Mouse (Mus musculus) ES-E14 (cell line): ENCODE measurements around the gene Ksr2.

Experiments used
- CHD2 ChIP-seq: IDR thresholded peaks from 2 replicates; pipeline ENCODE4 v1.6.1; 2014; ENCODE audit warnings: mild to moderate bottlenecking, low read depth, low read length, inconsistent platforms
- HCFC1 ChIP-seq: IDR thresholded peaks from 2 replicates; pipeline ENCODE4 v1.6.1; 2012; ENCODE audit warnings: low read length, inconsistent platforms, borderline replicate concordance; ENCODE audit not compliant: insufficient read depth
- MAFK ChIP-seq: IDR thresholded peaks from 2 replicates; pipeline ENCODE4 v1.6.1; 2014; ENCODE audit warnings: mild to moderate bottlenecking, low read depth, low read length, inconsistent platforms; ENCODE audit not compliant: insufficient read depth
- ZC3H11A ChIP-seq: IDR thresholded peaks from 2 replicates; pipeline ENCODE4 v1.6.1; 2012; ENCODE audit warnings: low read depth, mild to moderate bottlenecking, inconsistent platforms, low read length, borderline replicate concordance
- ZNF384 ChIP-seq: IDR thresholded peaks from 2 replicates; pipeline ENCODE4 v1.6.1; 2012; ENCODE audit warnings: low read depth, low read length, inconsistent platforms

DNA sequence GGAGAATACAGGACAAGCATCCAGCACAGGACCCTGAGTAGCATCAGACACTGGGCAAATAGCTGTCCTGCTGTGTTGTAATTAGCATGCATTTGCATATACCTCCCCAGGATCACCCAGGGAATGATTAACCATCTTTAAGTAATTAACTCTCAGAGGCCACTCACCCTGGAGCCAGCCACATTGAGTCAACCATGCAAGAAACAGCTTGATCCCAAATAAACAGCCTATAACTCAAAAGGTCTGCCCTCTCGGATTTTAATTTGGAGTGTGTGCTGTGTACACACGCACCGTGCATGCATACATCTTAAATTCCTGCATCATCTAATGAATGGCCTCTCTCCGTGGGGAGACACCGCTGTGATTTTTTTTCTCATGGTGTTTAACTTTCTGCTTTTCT lies 335.6 kb downstream of the Ksr2 start:
- TF ChIP-seq ZNF384, result no peak
- no peak for TF ChIP-seq HCFC1
- no peak for TF ChIP-seq ZC3H11A
- no peak for TF ChIP-seq MAFK
- no peak for TF ChIP-seq CHD2
